Mouse (Mus musculus): ENCODE data around the gene Stab2. TPM values are rescaled to one million over a fixed set of nuclear protein-coding genes. Genes with fewer than 3 reads are reported as not detected.

Gene Stab2
- polyA plus RNA-seq, 1 experiment = 9.3 TPM

DNA sequence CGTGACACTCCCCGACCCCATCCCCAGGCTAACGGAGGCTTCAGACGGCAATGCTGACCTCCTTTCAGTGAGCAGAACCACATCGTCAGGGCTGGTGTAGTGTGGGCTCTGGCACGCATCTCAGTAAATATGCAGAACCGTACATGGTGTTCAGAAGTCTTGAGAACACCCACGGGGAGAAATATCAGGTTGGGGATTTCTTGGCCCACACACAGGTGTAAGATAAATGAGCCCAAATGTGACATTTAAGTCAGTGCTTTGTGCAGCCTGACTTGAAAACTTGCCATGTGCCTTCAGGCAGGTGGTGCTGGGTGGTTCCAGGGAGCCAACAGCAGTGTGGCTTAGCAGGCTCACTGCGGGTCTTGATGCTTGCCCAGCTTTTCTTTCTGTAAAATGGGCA is 197.8 kb downstream of the Stab2 start:
- WGBS = 85% methylated on average over 9 of the region's 9 CpGs

GRCm38 (mm10) chr10:86808013-86808758 is 199.6 kb downstream of the Stab2 start:
- whole genome bisulfite sequencing = 69% methylated on average over 15 of the region's 15 CpGs
- no peak for TF ChIP-seq CTCF (IDR thresholded peaks at IDR 0.05; ENCODE audit: control insufficient read depth, insufficient read depth, low read length)
- no peak for TF ChIP-seq POLR2A (IDR thresholded peaks at IDR 0.05; ENCODE audit: borderline replicate concordance, control insufficient read depth, low read depth, low read length)
- no peaks in the 10 kb centered on the region; the same call in 1 of the 2 replicates for H3K4me1 ChIP-seq (ENCODE audit: control insufficient read depth, insufficient read depth, low read length)
- H3K27ac ChIP-seq (ENCODE audit: control insufficient read depth, insufficient read depth, low read depth, low read length, poor library complexity) = no peak overlapping the region
- no peak overlapping the region for H3K4me3 ChIP-seq (replicated peaks; ENCODE audit: control insufficient read depth, low read depth, low read length)

More for the DNA sequence above, 197.8 kb downstream of the Stab2 start:
- TF ChIP-seq CTCF (IDR thresholded peaks at IDR 0.05; ENCODE audit: control insufficient read depth, insufficient read depth, low read length) = no peak
- no peak for TF ChIP-seq POLR2A (IDR thresholded peaks at IDR 0.05; ENCODE audit: borderline replicate concordance, control insufficient read depth, low read depth, low read length)
- Histone ChIP-seq H3K4me3 (replicated peaks; ENCODE audit: control insufficient read depth, low read depth, low read length) (no peak overlapping the region), H3K4me1 (ENCODE audit: control insufficient read depth, insufficient read depth, low read length) (no peaks in the 10 kb centered on the region; the same call in 1 of the 2 replicates), H3K27ac (ENCODE audit: control insufficient read depth, insufficient read depth, low read depth, low read length, poor library complexity) (no peak overlapping the region)

DNA sequence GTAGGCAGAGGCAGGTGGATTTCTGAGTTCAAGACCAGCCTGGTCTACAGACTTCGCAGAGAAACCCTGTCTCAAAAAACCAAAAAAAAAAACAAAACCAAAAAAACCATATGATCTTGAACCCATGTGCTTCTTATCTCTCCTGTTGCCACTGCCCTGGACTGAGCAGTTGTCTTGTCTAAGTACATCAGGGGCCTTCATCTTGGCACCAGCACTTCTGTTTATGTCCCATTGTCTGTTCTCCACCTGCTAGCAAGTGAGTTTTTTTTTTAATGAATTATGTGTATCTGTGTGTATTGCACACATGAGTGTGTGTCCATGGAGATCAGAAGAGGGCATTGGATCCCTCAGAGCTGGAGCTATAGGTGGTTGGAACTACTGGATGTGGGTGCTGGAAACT is 200.5 kb downstream of the Stab2 start:
- WGBS = 47% methylated on average over 1 of the region's 1 CpGs
- no peak overlapping the region for H3K4me3 ChIP-seq (replicated peaks; ENCODE audit: control insufficient read depth, low read depth, low read length)
- H3K27ac ChIP-seq (ENCODE audit: control insufficient read depth, insufficient read depth, low read depth, low read length, poor library complexity) = no peak overlapping the region
- TF ChIP-seq POLR2A (IDR thresholded peaks at IDR 0.05; ENCODE audit: borderline replicate concordance, control insufficient read depth, low read depth, low read length) (no peak), CTCF (IDR thresholded peaks at IDR 0.05; ENCODE audit: control insufficient read depth, insufficient read depth, low read length) (no peak)
- no peaks in the 10 kb centered on the region; the same call in 1 of the 2 replicates for H3K4me1 ChIP-seq (ENCODE audit: control insufficient read depth, insufficient read depth, low read length)

DNA sequence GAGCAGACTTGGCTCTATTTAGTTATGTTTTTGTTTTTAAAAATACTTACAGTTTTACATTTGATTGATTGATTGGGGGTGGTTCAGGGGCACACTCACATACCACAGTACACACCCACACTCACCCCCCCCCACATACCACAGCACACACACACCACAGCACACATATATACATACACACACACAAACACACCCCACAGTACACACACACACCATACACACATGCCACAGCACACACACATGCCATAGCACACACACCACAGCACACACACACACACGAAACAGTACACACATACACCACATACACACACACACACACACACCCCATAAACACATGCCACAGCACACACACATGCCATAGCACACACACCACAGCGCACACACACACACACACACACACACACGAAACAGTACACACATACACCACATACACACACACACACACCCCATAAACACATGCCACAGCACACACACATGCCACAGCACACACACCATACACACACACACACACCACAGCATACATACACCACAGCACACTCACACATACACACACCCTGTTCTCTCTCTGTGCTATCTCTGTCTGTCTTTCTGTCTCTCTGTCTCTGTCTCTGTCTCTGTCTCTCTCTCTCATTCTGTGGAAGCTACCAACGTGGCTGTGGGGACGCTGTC is 211.6 kb downstream of the Stab2 start:
- no peak for TF ChIP-seq POLR2A (IDR thresholded peaks at IDR 0.05; ENCODE audit: borderline replicate concordance, control insufficient read depth, low read depth, low read length)
- TF ChIP-seq CTCF (IDR thresholded peaks at IDR 0.05; ENCODE audit: control insufficient read depth, insufficient read depth, low read length) = no peak
- 83% methylated on average over 5 of the region's 5 CpGs for WGBS
- no peak overlapping the region for H3K27ac ChIP-seq (ENCODE audit: control insufficient read depth, insufficient read depth, low read depth, low read length, poor library complexity)
- no peak overlapping the region for H3K4me3 ChIP-seq (replicated peaks; ENCODE audit: control insufficient read depth, low read depth, low read length)
- no peaks in the 10 kb centered on the region for H3K4me1 ChIP-seq (ENCODE audit: control insufficient read depth, insufficient read depth, low read length)

DNA sequence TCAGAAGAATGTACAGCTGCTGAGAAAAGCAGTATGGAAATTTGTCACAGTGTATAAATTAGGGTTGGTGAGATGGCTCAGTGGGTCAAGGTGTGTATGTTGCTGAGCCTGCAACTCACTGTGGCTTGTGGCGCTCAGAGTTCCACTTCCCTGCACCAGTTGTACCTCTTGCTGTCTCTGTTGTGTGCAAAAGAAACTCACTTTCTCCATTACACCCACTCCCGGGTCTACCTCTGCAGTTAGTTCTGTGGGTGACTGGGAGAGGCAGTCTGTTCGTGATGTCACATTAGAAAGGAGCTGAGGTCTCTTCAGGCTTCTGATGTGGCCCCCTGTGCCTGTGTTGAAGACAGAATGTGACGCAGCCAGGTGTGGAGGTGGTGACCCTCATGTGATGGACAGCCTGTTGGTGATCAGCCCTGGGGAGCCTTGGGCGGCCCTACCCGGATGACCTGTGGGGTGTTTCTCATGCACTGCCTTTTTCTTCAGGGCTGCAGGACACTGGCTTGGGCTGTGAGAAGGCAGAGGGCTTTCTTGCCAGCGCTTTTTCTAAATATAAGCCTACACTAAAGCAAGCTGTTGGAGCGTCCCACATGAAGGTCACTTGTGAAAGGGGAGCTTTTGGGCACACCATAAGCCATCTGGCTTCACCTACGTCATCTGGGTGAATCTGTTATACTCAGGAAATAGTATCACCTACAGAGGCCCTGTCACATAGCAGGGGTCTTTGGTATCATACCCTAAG is 212.9 kb downstream of the Stab2 start:
- TF ChIP-seq POLR2A (IDR thresholded peaks at IDR 0.05; ENCODE audit: borderline replicate concordance, control insufficient read depth, low read depth, low read length) = no peak
- TF ChIP-seq CTCF (IDR thresholded peaks at IDR 0.05; ENCODE audit: control insufficient read depth, insufficient read depth, low read length) = no peak
- whole genome bisulfite sequencing = 88% methylated on average over 9 of the region's 9 CpGs
- Histone ChIP-seq H3K4me1 (ENCODE audit: control insufficient read depth, insufficient read depth, low read length) (no peaks in the 10 kb centered on the region), H3K4me3 (replicated peaks; ENCODE audit: control insufficient read depth, low read depth, low read length) (no peak overlapping the region), H3K27ac (ENCODE audit: control insufficient read depth, insufficient read depth, low read depth, low read length, poor library complexity) (no peak overlapping the region)

GRCm38 (mm10) chr10:86794196-86794595 is 213.6 kb downstream of the Stab2 start:
- WGBS = 82% methylated on average over 4 of the region's 4 CpGs
- H3K4me3 ChIP-seq (replicated peaks; ENCODE audit: control insufficient read depth, low read depth, low read length) = no peak overlapping the region
- H3K27ac ChIP-seq (ENCODE audit: control insufficient read depth, insufficient read depth, low read depth, low read length, poor library complexity) = no peak overlapping the region
- no peaks in the 10 kb centered on the region for H3K4me1 ChIP-seq (ENCODE audit: control insufficient read depth, insufficient read depth, low read length)
- TF ChIP-seq CTCF (IDR thresholded peaks at IDR 0.05; ENCODE audit: control insufficient read depth, insufficient read depth, low read length) = no peak
- no peak for TF ChIP-seq POLR2A (IDR thresholded peaks at IDR 0.05; ENCODE audit: borderline replicate concordance, control insufficient read depth, low read depth, low read length)

DNA sequence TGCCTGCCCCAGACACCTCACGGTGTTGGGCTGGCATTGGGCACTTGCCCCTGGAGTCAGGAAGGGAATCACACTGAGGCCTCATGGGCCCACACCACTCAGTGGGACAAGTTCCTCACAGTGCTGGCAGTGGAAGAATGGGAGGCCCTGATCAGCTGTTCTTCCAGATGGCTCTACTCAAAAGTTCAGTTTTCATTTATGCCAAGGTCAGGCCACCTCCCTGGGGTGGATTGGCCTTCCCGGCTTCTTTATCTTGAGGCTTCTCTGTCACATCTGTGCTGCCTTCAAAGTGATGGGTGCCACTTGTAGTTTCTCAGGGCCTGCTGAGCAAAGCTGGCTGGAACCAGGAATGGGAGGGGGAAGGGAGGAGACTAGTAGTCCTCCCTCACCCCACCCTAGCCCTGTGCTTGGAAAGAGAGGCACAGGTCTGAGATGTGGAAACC is 214.3 kb downstream of the Stab2 start:
- 75% methylated on average over 2 of the region's 2 CpGs for WGBS
- Histone ChIP-seq H3K4me3 (replicated peaks; ENCODE audit: control insufficient read depth, low read depth, low read length) (no peak overlapping the region), H3K4me1 (ENCODE audit: control insufficient read depth, insufficient read depth, low read length) (no peaks in the 10 kb centered on the region), H3K27ac (ENCODE audit: control insufficient read depth, insufficient read depth, low read depth, low read length, poor library complexity) (no peak overlapping the region)
- TF ChIP-seq CTCF (IDR thresholded peaks at IDR 0.05; ENCODE audit: control insufficient read depth, insufficient read depth, low read length) (no peak), POLR2A (IDR thresholded peaks at IDR 0.05; ENCODE audit: borderline replicate concordance, control insufficient read depth, low read depth, low read length) (no peak)

All from bone marrow, adult 2 months (tissue).